Mouse (Mus musculus) neural tube, embryonic 14.5 days (tissue): ENCODE results near the gene Antxrl. TPM values are rescaled to one million over a fixed set of nuclear protein-coding genes. Genes with fewer than 3 reads are reported as not detected.

ENCODE experiments used
- ATAC-seq: fragments of 200-750 bp; cut with Nextera tagmentation; 2 replicates; pipeline ENCODE4 v1.8.0; 2017; ENCODE audit warnings: low read depth, mild to moderate bottlenecking, moderate TSS enrichment, moderate library complexity
- H3K27ac ChIP-seq: fragments of 300-500 bp; sonication (generic); 2 replicates; pipeline ENCODE4 v1.5.1; 2014; ENCODE audit warnings: low read depth, mild to moderate bottlenecking, control low read depth, low read length, moderate library complexity, mixed read lengths
- H3K27me3 ChIP-seq: fragments of 300-500 bp; sonication (generic); 2 replicates; pipeline ENCODE4 v1.6.1; 2014; ENCODE audit warnings: low read length; ENCODE audit not compliant: control insufficient read depth, insufficient read depth
- H3K36me3 ChIP-seq: fragments of 300-500 bp; sonication (generic); 2 replicates; pipeline ENCODE4 v1.6.1; 2014; ENCODE audit warnings: low read length, mixed read lengths; ENCODE audit not compliant: control insufficient read depth, insufficient read depth
- H3K4me1 ChIP-seq: fragments of 300-500 bp; sonication (generic); 2 replicates; pipeline ENCODE4 v1.6.1; 2014; ENCODE audit warnings: low read length; ENCODE audit not compliant: control insufficient read depth, insufficient read depth
- H3K4me2 ChIP-seq: fragments of 300-500 bp; sonication (generic); 2 replicates; pipeline ENCODE4 v1.6.1; 2014; ENCODE audit warnings: mild to moderate bottlenecking, low read depth, low read length, control low read depth
- H3K4me3 ChIP-seq: fragments of 300-500 bp; sonication (generic); 2 replicates; pipeline ENCODE4 v1.5.1; 2014; ENCODE audit warnings: low read depth, low read length, control low read depth, mixed read lengths
- H3K9ac ChIP-seq: fragments of 300-500 bp; sonication (generic); replicated peaks from 2 replicates; pipeline ENCODE4 v1.6.1; 2014; ENCODE audit warnings: low read depth, mild to moderate bottlenecking, control low read depth, low read length, mixed read lengths
- H3K9me3 ChIP-seq: fragments of 300-500 bp; sonication (generic); 2 replicates; pipeline ENCODE4 v1.6.1; 2016; ENCODE audit warnings: low read length; ENCODE audit not compliant: control insufficient read depth
- WGBS: fragments of 180-500 bp; shearing (Covaris S2); extraction: QIAGEN DNeasy Blood & Tissue Kit; methylation state at CpG from one replicate; pipeline ENCODE4 v1.1.7; 2014; 5-methylcytosine and 5-hydroxymethylcytosine counted together
- polyA plus RNA-seq: library from polyadenylated mRNA; unstranded; fragments of >200 nt; fragmentation: Nextera tagmentation; extraction: Ambion mirVana; gene quantifications from 2 replicates; pipeline ENCODE4 v1.2.1, GENCODE M21; 2014

Antxrl gene
- not detected in 2 replicates for polyA plus RNA-seq

GRCm38 (mm10) chr14:34052516-34052915, at the start of gene Antxrl:
Gene Antxrl, plus strand, starts transcription at chr14:34052707.
- no peak within 1 kb of the TSS for H3K9ac ChIP-seq
- ATAC-seq: no peak
- no peaks in the 10 kb centered on the region for H3K4me1 ChIP-seq
- no peaks in the 10 kb centered on the region for H3K9me3 ChIP-seq
- no peak within 1 kb of the TSS for H3K4me2 ChIP-seq
- H3K27ac ChIP-seq: no peak within 1 kb of the TSS
- H3K4me3 ChIP-seq: no peak within 1 kb of the TSS
- H3K27me3 ChIP-seq: no peaks in the 10 kb centered on the region
- 85% methylated on average over 6 of the region's 6 CpGs for WGBS
- H3K36me3 ChIP-seq: no peaks in the 10 kb centered on the region

- no peaks in the 10 kb centered on the region for H3K9me3 ChIP-seq
- no peak within 1 kb of the TSS for H3K4me2 ChIP-seq
- WGBS: 93% methylated on average over 3 of the region's 3 CpGs
- H3K27ac ChIP-seq: no peak within 1 kb of the TSS
- H3K4me1 ChIP-seq: no peaks in the 10 kb centered on the region
- ATAC-seq: no peak
- no peak within 1 kb of the TSS for H3K9ac ChIP-seq
- no peak within 1 kb of the TSS for H3K4me3 ChIP-seq
- no peaks in the 10 kb centered on the region for H3K36me3 ChIP-seq
- H3K27me3 ChIP-seq: no peaks in the 10 kb centered on the region
Observed at GRCm38 (mm10) chr14:34015063-34015462, 37.4 kb upstream of the Antxrl start, which contains the start of gene Gm30083. Gene Gm30083, minus strand, starts transcription at chr14:34015182.

- 97% methylated on average over 4 of the region's 4 CpGs for WGBS
- no peaks in the 10 kb centered on the region for H3K27me3 ChIP-seq
- no peaks in the 10 kb centered on the region for H3K36me3 ChIP-seq
- H3K4me3 ChIP-seq: no peak within 1 kb of the TSS
- no peak within 1 kb of the TSS for H3K27ac ChIP-seq
- H3K4me1 ChIP-seq: no peaks in the 10 kb centered on the region
- no peak within 1 kb of the TSS for H3K4me2 ChIP-seq
- H3K9me3 ChIP-seq: no peaks in the 10 kb centered on the region
- no peak within 1 kb of the TSS for H3K9ac ChIP-seq
- ATAC-seq: no peak
Observed at GRCm38 (mm10) chr14:34016381-34016780, 36.1 kb upstream of the Antxrl start, which contains the start of gene Gm5460. Gene Gm5460, plus strand, starts transcription at chr14:34016758.

GRCm38 (mm10) chr14:34016938-34017337, 35.6 kb upstream of the Antxrl start:
- Histone ChIP-seq H3K4me1 (no peaks in the 10 kb centered on the region), H3K27ac (no peak overlapping the region), H3K9me3 (no peaks in the 10 kb centered on the region), H3K36me3 (no peaks in the 10 kb centered on the region), H3K4me3 (no peak overlapping the region), H3K4me2 (no peak overlapping the region), H3K9ac (no peak overlapping the region), H3K27me3 (no peaks in the 10 kb centered on the region)
- no peak for ATAC-seq
- 92% methylated on average over 2 of the region's 2 CpGs for WGBS

- Histone ChIP-seq H3K36me3 (no peaks in the 10 kb centered on the region), H3K4me2 (no peak overlapping the region), H3K4me3 (no peak overlapping the region), H3K4me1 (no peaks in the 10 kb centered on the region), H3K9ac (no peak overlapping the region), H3K9me3 (no peaks in the 10 kb centered on the region; the same call in 1 of the 2 replicates), H3K27me3 (no peaks in the 10 kb centered on the region), H3K27ac (no peak overlapping the region)
- 85% methylated on average over 2 of the region's 2 CpGs for WGBS
- ATAC-seq: no peak
Observed at GRCm38 (mm10) chr14:34026710-34027109, 25.8 kb upstream of the Antxrl start.

- H3K4me1 ChIP-seq: no peaks in the 10 kb centered on the region
- 90% methylated on average over 8 of the region's 8 CpGs for WGBS
Observed at GRCm38 (mm10) chr14:34033841-34034610, 18.5 kb upstream of the Antxrl start.

GRCm38 (mm10) chr14:34041241-34041640, 11.3 kb upstream of the Antxrl start:
- WGBS: 89% methylated on average over 4 of the region's 4 CpGs
- H3K36me3 ChIP-seq: no peaks in the 10 kb centered on the region
- no peak overlapping the region for H3K27ac ChIP-seq
- no peaks in the 10 kb centered on the region for H3K9me3 ChIP-seq
- H3K27me3 ChIP-seq: no peaks in the 10 kb centered on the region
- no peaks in the 10 kb centered on the region for H3K4me1 ChIP-seq
- H3K4me2 ChIP-seq: no peak overlapping the region
- no peak for ATAC-seq
- H3K4me3 ChIP-seq: no peak overlapping the region
- H3K9ac ChIP-seq: no peak overlapping the region

More at GRCm38 (mm10) chr14:34033841-34034610, 18.5 kb upstream of the Antxrl start:
- Histone ChIP-seq H3K36me3 (no peaks in the 10 kb centered on the region), H3K27ac (no peak overlapping the region), H3K4me3 (no peak overlapping the region), H3K4me2 (no peak overlapping the region), H3K9me3 (no peaks in the 10 kb centered on the region), H3K27me3 (no peaks in the 10 kb centered on the region), H3K9ac (no peak overlapping the region)
- no peak for ATAC-seq

GRCm38 (mm10) chr14:34043341-34043740, 9.2 kb upstream of the Antxrl start:
- no peaks in the 10 kb centered on the region for H3K4me1 ChIP-seq
- no peaks in the 10 kb centered on the region for H3K9me3 ChIP-seq
- no peak overlapping the region for H3K4me3 ChIP-seq
- no peaks in the 10 kb centered on the region for H3K27me3 ChIP-seq
- H3K4me2 ChIP-seq: no peak overlapping the region
- no peak overlapping the region for H3K9ac ChIP-seq
- ATAC-seq: no peak
- no peak overlapping the region for H3K27ac ChIP-seq
- no peaks in the 10 kb centered on the region for H3K36me3 ChIP-seq
- 84% methylated on average over 3 of the region's 3 CpGs for WGBS

- Histone ChIP-seq H3K9me3 (no peaks in the 10 kb centered on the region), H3K27ac (no peak overlapping the region), H3K4me3 (no peak overlapping the region), H3K9ac (no peak overlapping the region), H3K4me2 (no peak overlapping the region), H3K36me3 (no peaks in the 10 kb centered on the region), H3K4me1 (no peaks in the 10 kb centered on the region), H3K27me3 (no peaks in the 10 kb centered on the region)
- no peak for ATAC-seq
- WGBS: 74% methylated on average over 5 of the region's 5 CpGs
Observed at GRCm38 (mm10) chr14:34050101-34050779, 2.3 kb upstream of the Antxrl start.
